Mouse (Mus musculus) c-Kit-positive CD71-positive TER-119-positive erythroid progenitor cells, embryonic 14.5 days (primary cell): ENCODE data around the gene Lins1.

ENCODE experiments used
- DNase-seq: peaks from one replicate; pipeline ENCODE4 v3.0.0-alpha.2; 2013; ENCODE audit warnings: low spot score

Gene Lins1

DNA sequence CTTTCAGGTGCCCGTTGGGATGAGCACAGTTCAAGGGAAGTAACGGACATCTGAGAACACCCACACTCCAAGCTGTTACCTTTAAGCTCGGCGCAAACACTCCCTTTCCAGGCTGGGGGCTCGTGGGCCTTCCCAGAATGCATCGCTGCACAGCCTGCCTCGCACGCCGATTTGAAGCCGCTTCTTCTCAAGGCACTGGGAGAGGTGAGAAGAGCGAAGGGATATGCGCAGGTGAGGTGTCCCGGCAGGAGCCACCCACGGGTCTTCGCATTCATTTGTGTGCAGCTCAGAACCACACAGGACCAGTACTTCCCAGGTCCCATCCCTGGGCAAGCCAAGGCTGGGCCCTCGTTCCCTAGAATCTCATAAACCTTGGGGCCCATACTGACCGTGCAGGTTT is 43.7 kb downstream of the Lins1 start:
- no peak for DNase-seq

DNA sequence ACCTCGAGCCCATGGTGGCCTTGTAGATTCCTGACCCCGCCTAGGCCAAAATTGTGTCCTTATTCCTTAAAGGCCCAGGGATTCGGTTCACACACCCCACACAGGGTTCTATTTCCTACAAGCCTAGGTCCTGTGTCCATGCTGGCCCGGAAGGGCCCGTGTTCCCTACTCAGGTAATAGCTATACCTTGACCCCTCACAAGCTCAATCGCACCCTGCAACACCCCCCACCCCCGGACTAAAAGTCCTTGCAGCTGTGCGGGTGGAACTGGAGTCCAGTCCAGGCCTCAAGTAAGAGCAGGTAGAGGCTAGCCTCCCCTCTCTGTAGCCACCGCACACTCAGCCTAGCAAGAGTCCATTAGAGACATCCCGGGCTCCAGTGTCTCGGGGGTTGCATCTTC is 44.2 kb downstream of the Lins1 start:
- no peak for DNase-seq

DNA sequence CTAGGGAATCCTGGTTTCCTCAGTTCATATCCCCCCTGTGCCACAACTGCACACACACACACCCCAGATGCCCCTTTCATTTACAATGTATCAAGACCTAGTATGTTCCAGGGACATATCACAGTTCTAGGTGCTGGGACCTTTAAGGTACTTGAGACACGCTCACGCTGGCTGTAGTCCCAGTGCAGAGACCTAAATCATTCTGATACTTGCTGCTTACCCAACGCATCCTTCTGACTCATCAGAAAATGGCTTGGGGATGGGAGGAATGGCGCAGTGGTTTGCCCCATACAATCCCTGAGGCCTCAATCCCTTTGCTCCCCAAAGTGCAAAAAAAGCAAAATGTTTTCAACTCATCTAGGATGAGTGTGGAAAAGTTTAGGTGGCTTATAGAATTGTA is 44.8 kb downstream of the Lins1 start:
- no peak for DNase-seq

DNA sequence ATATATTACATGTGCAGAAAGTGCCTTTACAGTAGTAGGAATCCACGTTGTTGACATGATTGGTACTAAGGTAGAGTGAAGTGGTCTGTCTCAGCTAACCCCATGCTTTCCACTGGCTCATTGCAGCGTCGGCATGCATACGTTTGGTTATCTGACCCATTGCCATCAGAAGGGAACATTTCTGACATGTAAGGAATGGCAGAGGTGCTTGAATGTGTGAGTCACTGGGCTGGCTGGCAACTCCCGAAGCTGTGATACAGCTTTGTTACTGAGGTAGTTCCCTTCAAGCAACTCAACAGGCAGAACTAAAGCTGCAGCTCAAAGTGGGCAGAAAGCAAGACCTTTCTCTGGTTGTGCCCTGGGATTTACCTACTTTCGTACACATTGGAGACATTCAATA is 45.3 kb downstream of the Lins1 start:
- DNase-seq: no peak

DNA sequence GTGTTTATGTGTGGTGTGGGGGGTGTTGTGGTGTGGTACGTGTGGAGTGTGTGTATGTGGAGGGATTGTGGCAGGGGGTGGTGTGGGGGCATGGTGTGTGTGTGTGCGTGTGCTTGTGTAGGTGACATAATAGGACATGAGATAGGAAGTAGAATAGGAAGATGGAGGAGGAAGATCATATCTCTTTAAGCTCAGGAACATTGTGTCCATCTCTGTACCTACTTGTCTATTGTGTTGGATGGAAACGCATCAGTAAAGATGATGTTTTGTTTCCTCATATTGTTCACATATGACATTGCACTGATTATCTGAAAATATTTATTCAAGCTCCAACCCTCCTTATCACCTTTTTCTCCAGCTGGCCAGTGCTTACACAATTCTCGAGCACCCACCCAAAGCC is 47.7 kb downstream of the Lins1 start:
- no peak for DNase-seq

DNA sequence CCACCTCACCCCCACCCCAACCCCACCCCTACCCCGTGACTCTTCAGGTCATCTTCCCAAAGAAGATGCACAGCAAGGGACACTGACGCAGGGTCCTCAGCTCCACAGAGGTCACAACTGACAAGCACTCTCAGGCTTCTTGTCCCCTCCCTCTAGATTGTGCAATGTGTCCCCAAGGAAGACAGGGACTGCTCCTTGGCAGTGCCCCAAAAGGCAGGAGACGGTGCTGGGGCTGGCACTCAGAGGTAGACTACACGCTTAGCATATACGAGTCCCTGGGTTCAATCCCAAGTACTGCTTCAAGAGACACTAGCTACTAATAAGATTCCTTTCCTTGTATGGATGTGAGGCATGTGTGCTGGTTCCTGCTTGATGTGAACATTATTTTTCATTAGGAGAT is 51.3 kb downstream of the Lins1 start:
- DNase-seq: no peak

DNA sequence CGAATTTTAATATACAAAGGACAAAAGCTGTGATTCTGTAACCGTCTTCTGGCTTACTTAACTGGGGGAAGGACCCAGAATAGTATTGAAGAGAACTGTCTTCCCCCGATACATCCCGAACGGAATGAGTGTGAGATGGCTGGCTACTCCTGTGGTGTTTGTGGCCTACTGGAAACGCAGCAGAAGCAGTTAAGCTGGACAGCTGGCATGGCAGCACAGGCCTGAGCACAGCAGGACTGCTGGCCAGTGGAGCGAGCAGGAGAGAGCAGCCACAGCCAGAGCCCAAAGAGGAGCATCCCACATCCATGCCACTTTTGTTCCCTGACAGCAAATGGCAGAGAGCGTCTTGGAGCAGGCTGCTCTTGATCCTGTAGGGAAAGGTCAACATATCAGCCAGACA is 51.7 kb downstream of the Lins1 start:
- no peak for DNase-seq

DNA sequence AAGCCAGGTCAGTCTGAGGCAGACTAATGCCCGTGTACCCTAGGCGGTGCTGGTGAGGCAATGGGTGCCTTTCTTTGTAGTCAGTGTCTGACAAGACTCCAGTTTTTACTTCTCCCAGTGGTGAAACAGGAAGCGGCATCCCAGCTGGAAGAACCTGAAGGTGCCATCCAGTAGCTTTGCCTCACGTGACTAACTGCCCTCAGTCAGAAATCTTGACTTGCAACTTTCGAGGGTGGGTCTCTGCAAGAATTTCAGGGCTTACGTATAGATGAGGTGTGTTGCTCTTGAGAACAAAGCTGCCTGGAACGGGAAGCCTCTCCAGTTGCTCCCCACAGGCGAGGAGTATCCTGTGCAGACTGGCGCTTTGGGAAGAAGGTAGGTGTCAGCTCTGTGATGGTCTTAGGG is 53.7 kb downstream of the Lins1 start, which contains the start of gene Cers3:
Cers3 (plus strand) TSS at position 128 of the 405 bp plus-strand sequence.
- no peak for DNase-seq

DNA sequence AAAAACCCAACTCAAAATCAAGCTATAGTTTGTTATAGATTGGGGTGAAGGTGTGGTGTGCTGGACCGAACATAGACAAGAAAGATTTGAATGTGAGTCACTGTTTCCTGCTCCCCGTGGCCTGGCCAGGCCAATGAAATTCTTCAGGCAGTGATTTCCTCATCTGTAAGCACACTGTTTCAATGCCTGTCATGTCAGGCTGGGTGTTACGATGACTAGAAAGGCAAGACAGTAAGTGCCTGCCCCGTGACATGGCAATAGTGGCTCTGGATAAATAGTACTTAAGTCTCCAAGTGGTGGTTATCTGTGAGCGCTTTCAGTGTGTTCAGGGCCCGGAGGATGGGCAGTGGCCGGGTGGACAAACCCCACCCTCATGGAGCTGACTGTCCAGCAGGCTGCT is 57.3 kb downstream of the Lins1 start:
- no peak for DNase-seq

DNA sequence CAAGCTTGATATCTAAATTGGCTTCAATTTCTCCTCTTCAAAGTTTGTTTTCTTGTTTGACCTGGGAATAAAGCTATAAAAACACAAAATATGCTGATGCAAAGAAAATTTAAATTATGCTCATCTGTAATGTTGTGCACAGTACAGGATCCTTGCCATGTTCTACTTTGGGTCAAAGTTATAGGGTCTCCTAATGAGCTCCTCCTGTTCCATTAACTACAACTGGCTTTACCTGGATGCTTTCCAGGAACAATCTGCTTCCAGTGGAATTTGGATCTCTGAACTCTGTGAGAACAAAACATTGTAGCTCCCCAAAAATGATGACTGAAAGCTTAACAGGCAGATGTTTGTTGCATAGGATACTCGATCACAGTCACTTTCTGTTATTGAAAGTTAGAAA is 60.3 kb downstream of the Lins1 start:
- no peak for DNase-seq

DNA sequence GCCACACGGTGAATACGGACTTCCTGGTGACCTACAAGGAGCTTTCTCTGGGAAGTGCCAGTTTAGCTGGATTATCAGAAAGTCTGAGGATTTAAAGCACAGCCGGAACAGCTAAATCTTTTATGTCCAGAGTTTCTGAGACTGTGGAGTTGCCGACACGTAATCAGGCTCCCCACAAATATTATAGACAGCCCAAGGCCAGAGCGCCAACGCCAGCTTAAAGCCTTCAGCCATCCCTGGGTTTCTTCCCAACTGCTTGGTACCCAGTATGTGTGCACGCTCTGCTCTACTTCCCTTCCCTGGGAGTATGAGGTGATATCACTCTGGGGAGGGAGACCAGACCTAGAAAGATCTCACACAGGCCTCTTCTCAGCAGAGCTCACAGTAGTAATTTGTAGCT is 64.1 kb downstream of the Lins1 start:
- DNase-seq: no peak

DNA sequence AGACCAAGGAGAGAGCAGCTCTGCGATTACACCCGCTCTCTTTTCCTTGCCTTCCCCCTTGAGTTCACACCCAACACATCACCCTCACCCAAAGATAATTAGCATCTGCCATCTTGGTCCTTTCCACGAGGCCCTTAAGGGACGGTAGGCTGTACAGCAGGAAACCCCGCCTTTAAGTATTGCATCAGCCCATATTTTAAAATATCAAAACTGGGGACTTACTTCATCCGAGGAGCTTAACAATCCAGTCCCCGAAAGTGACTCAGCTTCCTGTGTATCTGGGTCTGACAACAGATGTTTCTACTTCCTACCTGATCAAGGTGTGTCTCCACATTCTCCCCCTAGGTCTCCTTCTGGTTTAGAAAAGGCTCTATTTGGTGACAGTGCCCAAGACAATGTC is 65.9 kb downstream of the Lins1 start:
- no peak for DNase-seq
